Mouse (Mus musculus) hindbrain, embryonic 10.5 days (tissue): ENCODE data around the gene Meis3. TPM values are rescaled to one million over a fixed set of nuclear protein-coding genes. Genes with fewer than 3 reads are reported as not detected.

Experiments used
- DNase-seq: peaks from one replicate; pipeline ENCODE4 v3.0.0-alpha.2; 2017; ENCODE audit warnings: low spot score
- H3K27ac ChIP-seq: fragments of 300-500 bp; sonication (generic); 2 replicates; pipeline ENCODE4 v1.5.1; 2016; ENCODE audit warnings: mild to moderate bottlenecking, moderate library complexity
- H3K27me3 ChIP-seq: fragments of 300-500 bp; sonication (generic); 2 replicates; pipeline ENCODE4 v1.6.1; 2016; ENCODE audit warnings: mild to moderate bottlenecking; ENCODE audit not compliant: poor library complexity, insufficient read depth, severe bottlenecking
- H3K36me3 ChIP-seq: fragments of 300-500 bp; sonication (generic); 2 replicates; pipeline ENCODE4 v1.6.1; 2016; ENCODE audit warnings: mild to moderate bottlenecking, moderate library complexity
- H3K4me1 ChIP-seq: fragments of 300-500 bp; sonication (generic); replicated peaks from 2 replicates; pipeline ENCODE4 v1.6.1; 2016; ENCODE audit warnings: mild to moderate bottlenecking
- H3K4me3 ChIP-seq: fragments of 300-500 bp; sonication (generic); 2 replicates; pipeline ENCODE4 v1.5.1; 2016; ENCODE audit warnings: mild to moderate bottlenecking, moderate library complexity
- H3K9me3 ChIP-seq: fragments of 300-500 bp; sonication (generic); 2 replicates; pipeline ENCODE4 v1.6.1; 2016; ENCODE audit warnings: mild to moderate bottlenecking, moderate library complexity
- WGBS: fragments of 180-500 bp; shearing (Covaris S2); methylation state at CpG from one replicate; pipeline ENCODE4 v1.1.7; 2016; 5-methylcytosine and 5-hydroxymethylcytosine counted together
- polyA plus RNA-seq: library from polyadenylated mRNA; unstranded; fragments of >200 nt; fragmentation: Nextera tagmentation; extraction: Ambion mirVana; gene quantifications from 2 replicates; pipeline ENCODE4 v1.2.1, GENCODE M21; 2016

The Meis3 gene
- 117 and 173 TPM in 2 replicates for polyA plus RNA-seq

DNA sequence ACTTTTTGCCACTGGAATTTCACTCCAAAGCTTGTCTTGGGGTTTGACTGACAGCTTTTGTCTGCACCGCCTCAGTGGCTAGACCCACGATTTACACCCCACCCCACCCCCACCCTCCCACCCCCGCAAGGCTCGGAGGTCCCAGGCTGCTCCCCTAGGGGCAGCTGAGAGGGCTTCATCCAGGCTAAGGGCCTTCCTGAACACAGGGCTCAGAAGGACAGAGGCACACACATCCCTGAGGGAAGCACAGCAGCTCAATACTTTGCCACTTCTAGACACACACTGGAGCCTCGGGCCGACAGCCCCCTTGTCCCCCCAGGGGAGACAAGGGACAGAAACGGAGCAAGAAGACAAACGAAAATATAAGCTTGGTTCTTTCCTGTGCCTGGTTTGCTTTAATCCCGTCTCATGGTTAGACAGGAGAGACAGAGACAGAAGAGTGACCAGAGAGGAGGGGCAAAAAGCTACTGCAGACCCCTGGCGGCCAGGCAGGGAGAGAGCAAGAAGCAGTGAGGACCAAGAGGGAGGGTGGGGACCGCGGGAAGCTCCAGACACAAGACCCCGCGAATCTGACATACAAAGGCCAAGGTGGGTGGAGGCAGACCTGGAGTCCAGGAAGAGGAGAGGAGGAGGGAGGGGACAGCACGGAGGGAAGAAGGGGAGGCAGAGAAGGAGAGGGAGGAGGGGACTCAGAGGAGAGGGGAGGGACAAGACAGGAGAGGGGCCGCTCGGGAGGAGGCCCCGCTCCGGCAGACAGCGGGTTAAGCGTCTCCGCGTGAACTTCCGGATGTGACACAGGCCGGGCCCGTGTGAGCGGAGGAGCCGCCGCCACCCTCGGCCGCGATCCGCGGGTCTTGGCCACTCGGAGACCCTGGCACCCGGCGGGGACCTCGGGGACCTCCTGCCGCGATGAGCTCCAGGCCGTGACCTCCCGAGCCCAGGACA is at the start of gene Meis3:
Gene Meis3, plus strand, starts transcription at position 494 of the 945 bp plus-strand sequence.
- Histone ChIP-seq H3K27me3 (no peaks in the 10 kb centered on the region), H3K27ac (peak within 1 kb of the TSS; percentile 93), H3K4me3 (peak within 1 kb of the TSS; percentile 79), H3K4me1 (peaks cover 65% of the 10 kb centered on the region), H3K36me3 (peaks cover 34% of the 10 kb centered on the region), H3K9me3 (0 out of 2 replicates have a peak, but pooled peaks cover 4% of the 10 kb centered on the region)
- peak; percentile 82 for DNase-seq
- WGBS = under 1% methylated on average over 42 of the region's 42 CpGs

DNA sequence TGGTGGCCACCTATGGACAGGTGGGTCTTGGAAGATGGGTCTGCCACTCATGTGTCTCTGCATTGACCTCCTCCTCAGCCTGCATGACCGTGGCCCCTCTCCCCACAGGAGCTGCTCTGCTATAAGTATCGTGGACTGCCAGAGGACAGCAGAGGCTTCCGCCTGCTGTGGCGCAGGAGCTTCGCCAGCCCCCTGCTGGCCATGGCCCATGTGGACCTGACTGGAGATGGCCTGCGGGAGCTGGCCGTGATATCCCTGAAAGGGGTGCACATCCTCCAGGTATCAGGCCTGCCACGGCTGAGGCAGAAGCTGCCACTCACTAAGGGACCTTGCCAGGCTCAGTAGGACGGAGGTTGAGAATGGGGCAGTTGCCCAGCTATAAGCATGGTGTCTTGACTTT is 49.1 kb upstream of the Meis3 start:
- WGBS = 78% methylated on average over 9 of the region's 9 CpGs

DNA sequence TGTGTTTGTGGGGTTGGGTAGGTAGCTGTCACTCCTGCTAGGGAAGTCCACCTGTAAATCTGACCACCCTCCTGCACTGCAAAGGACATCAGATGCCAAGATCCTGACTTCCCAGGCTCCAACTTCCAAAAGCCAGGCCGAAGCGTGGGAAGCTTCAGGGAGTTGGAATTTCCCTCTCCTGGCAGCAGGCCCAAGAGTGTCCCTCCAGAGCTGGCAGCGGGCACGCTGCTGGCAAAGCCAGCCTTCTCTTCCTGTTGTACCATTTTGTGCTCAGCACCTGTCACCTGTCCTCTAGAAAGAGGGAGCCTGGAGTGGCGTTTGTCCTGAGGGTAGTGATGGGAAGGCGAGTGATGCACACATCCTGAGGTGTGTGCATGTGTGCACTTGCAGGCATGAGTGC is 46.5 kb upstream of the Meis3 start:
- Histone ChIP-seq H3K27me3 (peaks cover 11% of the 10 kb centered on the region; the same call in 1 of the 2 replicates), H3K4me1 (peaks cover 43% of the 10 kb centered on the region), H3K4me3 (no peak overlapping the region), H3K9me3 (no peaks in the 10 kb centered on the region), H3K36me3 (peaks cover 17% of the 10 kb centered on the region), H3K27ac (no peak overlapping the region)
- no peak for DNase-seq
- WGBS = 85% methylated on average over 6 of the region's 6 CpGs

More for the DNA sequence above, 49.1 kb upstream of the Meis3 start:
- no peak for DNase-seq
- Histone ChIP-seq H3K27ac (no peak overlapping the region), H3K9me3 (no peaks in the 10 kb centered on the region), H3K36me3 (peaks cover 17% of the 10 kb centered on the region), H3K27me3 (peaks cover under 1% of the 10 kb centered on the region; the same call in 1 of the 2 replicates), H3K4me1 (peaks cover 21% of the 10 kb centered on the region), H3K4me3 (no peak overlapping the region)

DNA sequence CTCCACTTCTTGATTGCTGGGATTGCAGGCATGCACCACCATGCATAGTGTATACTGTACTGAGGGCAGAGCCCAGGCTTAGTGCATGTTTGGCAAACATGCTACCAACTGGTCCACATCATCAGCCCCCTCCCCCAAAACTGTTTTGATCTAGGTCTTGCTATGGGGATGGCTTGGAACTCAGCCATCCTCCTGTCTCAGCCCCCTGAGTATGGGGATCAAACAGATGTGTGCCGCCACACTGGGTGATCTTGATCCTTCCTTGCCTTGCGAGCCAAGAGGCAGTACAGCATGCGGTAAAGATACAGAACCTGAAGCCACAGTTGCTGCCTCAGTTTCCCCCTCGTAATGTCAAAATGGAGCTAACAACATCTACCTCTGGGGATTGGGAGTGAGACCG is 46.0 kb upstream of the Meis3 start:
- Histone ChIP-seq H3K27ac (peak overlapping the region; percentile 91; the same call in 1 of the 2 replicates), H3K27me3 (peaks cover 11% of the 10 kb centered on the region; the same call in 1 of the 2 replicates), H3K4me1 (peaks cover 48% of the 10 kb centered on the region), H3K9me3 (no peaks in the 10 kb centered on the region), H3K4me3 (peak overlapping the region; percentile 79; the same call in 1 of the 2 replicates), H3K36me3 (peaks cover 11% of the 10 kb centered on the region)
- no peak for DNase-seq
- 74% methylated on average over 5 of the region's 5 CpGs for WGBS

GRCm38 (mm10) chr7:16129421-16129845 is 45.5 kb upstream of the Meis3 start, which contains the start of gene Slc8a2:
TSS of gene Slc8a2 (plus strand) at chr7:16129826.
- Histone ChIP-seq H3K9me3 (no peaks in the 10 kb centered on the region), H3K27me3 (peaks cover 11% of the 10 kb centered on the region; the same call in 1 of the 2 replicates), H3K27ac (peak within 1 kb of the TSS; percentile 91), H3K36me3 (peaks cover 11% of the 10 kb centered on the region), H3K4me3 (peak within 1 kb of the TSS; percentile 79), H3K4me1 (peaks cover 54% of the 10 kb centered on the region)
- WGBS = 2% methylated on average over 12 of the region's 12 CpGs
- peak; percentile 87 for DNase-seq

DNA sequence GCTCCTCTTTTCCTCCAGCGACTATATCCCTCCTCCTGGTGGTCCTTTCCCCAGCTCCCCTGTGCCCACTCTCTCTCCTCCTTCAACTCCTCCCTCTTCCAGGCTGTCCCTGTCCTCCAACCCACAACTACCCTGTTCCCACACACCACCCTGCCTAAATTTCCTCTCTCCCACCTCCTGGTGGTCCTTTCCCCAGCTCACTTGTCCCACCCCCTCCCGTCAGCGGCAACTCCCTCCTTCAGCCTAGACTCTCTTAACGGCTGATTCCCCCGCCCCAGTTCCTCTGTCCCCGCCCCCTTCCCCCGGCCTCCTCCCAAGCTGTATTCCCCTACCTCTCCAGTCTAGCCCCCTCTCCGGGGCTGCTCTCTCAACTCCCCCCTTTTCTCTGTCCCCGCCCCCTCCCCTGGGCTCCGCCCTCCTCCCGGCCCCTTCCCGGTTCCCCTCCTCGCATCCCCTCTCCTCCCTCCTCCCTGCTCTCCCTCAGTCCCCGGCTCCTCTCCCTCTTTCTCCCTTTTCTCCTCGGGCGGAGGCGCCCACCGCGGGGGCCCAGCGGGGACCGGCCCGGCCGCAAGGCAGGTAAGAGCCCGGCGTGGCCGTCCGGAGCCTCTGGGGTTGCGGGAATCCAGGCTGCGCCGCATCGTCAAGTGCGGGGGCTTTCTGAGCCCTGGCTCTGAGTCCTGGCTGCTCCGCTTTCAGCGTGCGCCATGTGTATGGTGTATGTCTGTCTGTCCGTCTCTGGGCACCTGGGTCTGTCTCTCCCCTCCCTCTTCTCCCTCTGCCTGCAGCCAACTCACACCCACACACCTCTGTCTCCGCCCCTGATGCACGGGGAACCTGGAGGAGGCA is 44.8 kb upstream of the Meis3 start:
- peaks cover 11% of the 10 kb centered on the region for H3K36me3 ChIP-seq
- no peaks in the 10 kb centered on the region for H3K9me3 ChIP-seq
- peak overlapping the region; percentile 79 for H3K4me3 ChIP-seq
- peak overlapping the region; percentile 91 for H3K27ac ChIP-seq
- peaks cover 11% of the 10 kb centered on the region; the same call in 1 of the 2 replicates for H3K27me3 ChIP-seq
- WGBS = under 1% methylated on average over 38 of the region's 38 CpGs
- H3K4me1 ChIP-seq = peaks cover 59% of the 10 kb centered on the region
- peak; percentile 88 for DNase-seq

- H3K4me3 ChIP-seq = peak overlapping the region; percentile 79
- peaks cover 11% of the 10 kb centered on the region; the same call in 1 of the 2 replicates for H3K27me3 ChIP-seq
- WGBS = 47% methylated on average over 13 of the region's 13 CpGs
- H3K4me1 ChIP-seq = peaks cover 63% of the 10 kb centered on the region
- peaks cover 6% of the 10 kb centered on the region; the same call in 1 of the 2 replicates for H3K36me3 ChIP-seq
- no peaks in the 10 kb centered on the region for H3K9me3 ChIP-seq
- H3K27ac ChIP-seq = peak overlapping the region; percentile 91
- no peak for DNase-seq
Measured at GRCm38 (mm10) chr7:16130956-16131634, 43.8 kb upstream of the Meis3 start.

- Histone ChIP-seq H3K27me3 (peaks cover 11% of the 10 kb centered on the region; the same call in 1 of the 2 replicates), H3K27ac (no peak overlapping the region), H3K4me1 (peaks cover 63% of the 10 kb centered on the region), H3K36me3 (peaks cover 6% of the 10 kb centered on the region; the same call in 1 of the 2 replicates), H3K9me3 (no peaks in the 10 kb centered on the region), H3K4me3 (peak overlapping the region; percentile 79; the same call in 1 of the 2 replicates)
- 22% methylated on average over 7 of the region's 7 CpGs for WGBS
- DNase-seq = no peak
Measured at GRCm38 (mm10) chr7:16132161-16132581, 42.7 kb upstream of the Meis3 start.

DNA sequence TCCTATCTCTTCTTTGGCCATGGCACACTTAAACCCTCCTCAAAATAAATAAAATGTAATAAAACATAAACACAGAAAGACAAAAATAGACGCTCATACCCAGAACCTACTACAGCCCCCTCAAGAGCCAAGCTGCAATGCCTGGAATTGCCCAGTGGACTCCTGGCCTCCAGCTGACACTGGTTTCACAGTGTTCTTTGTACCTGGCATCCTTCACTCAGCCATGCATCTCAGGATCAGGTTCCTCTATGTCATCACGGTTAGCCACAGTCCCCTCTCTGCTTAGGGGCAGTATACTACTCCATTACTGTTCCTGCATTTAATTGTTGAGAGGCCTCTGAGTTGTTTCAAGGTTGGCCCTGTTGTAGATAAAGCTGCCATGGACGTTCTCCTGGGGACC is 42.0 kb upstream of the Meis3 start:
- DNase-seq = no peak
- H3K9me3 ChIP-seq = no peaks in the 10 kb centered on the region
- peaks cover 63% of the 10 kb centered on the region for H3K4me1 ChIP-seq
- WGBS = 76% methylated on average over 3 of the region's 3 CpGs
- H3K27me3 ChIP-seq = peaks cover 11% of the 10 kb centered on the region; the same call in 1 of the 2 replicates
- H3K27ac ChIP-seq = no peak overlapping the region
- H3K4me3 ChIP-seq = no peak overlapping the region
- H3K36me3 ChIP-seq = peaks cover 6% of the 10 kb centered on the region; the same call in 1 of the 2 replicates

DNA sequence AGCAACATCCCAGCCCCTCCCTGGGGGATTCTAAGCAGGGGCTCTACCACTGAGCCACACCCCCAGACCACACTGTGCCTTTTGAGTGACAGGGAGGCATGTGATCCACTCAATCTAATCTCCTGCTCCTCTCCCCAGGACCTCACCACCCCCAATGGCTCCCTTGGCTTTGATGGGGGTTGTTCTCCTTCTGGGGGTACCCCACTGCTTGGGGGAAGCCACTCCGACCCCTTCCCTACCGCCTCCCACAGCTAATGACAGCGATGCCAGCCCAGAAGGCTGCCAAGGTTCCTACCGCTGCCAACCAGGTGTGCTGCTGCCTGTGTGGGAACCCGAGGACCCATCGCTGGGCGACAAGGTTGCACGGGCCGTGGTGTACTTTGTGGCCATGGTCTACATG is 41.2 kb upstream of the Meis3 start:
- 92% methylated on average over 9 of the region's 9 CpGs for WGBS
- peaks cover 11% of the 10 kb centered on the region; the same call in 1 of the 2 replicates for H3K27me3 ChIP-seq
- H3K27ac ChIP-seq = 0 out of 2 replicates have a peak overlapping the region, but pooled peaks have one; percentile 16
- H3K4me1 ChIP-seq = peaks cover 63% of the 10 kb centered on the region
- H3K36me3 ChIP-seq = peaks cover 6% of the 10 kb centered on the region; the same call in 1 of the 2 replicates
- H3K9me3 ChIP-seq = no peaks in the 10 kb centered on the region
- DNase-seq = no peak
- H3K4me3 ChIP-seq = no peak overlapping the region

- Histone ChIP-seq H3K36me3 (peaks cover 14% of the 10 kb centered on the region; the same call in 1 of the 2 replicates), H3K27me3 (peaks cover 11% of the 10 kb centered on the region; the same call in 1 of the 2 replicates), H3K4me3 (no peak overlapping the region), H3K4me1 (peaks cover 51% of the 10 kb centered on the region), H3K9me3 (no peaks in the 10 kb centered on the region), H3K27ac (no peak overlapping the region)
- DNase-seq = no peak
- WGBS = 60% methylated on average over 7 of the region's 7 CpGs
Measured at GRCm38 (mm10) chr7:16134951-16135392, 39.9 kb upstream of the Meis3 start.
